ENCODE assay signal across 7 mouse cellular contexts in genomic region chr17:21733049-21733448, GRCm38 (mm10). TPM values are rescaled to one million over a fixed set of nuclear protein-coding genes. Genes with fewer than 3 reads are reported as not detected.
DNase-seq lines count a peak whose midpoint lies in the region; ATAC-seq and TF ChIP-seq lines count a peak whose summit lies in the region.

No protein-coding gene starts in this region.

- no peaks in the 10 kb centered on the region for H3K9me3 ChIP-seq in lung, postnatal 0 days (ENCODE audit: low read length)
- no peaks in the 10 kb centered on the region for H3K9me3 ChIP-seq in forebrain, embryonic 16.5 days (ENCODE audit: control insufficient read depth, low read length)
- no peaks in the 10 kb centered on the region for H3K9me3 ChIP-seq in liver, embryonic 13.5 days (replicated peaks)
- H3K9me3 ChIP-seq in stomach, postnatal 0 days (ENCODE audit: control insufficient read depth, low read length) = no peaks in the 10 kb centered on the region

- no peak for TF ChIP-seq EP300 in lung, postnatal 0 days (IDR thresholded peaks at IDR 0.05)
- no peak for TF ChIP-seq EP300 in stomach, postnatal 0 days (optimal IDR thresholded peaks at IDR 0.05)

- H3K4me1 ChIP-seq in lung, postnatal 0 days (ENCODE audit: insufficient read depth, low read depth, low read length) = no peaks in the 10 kb centered on the region; the same call in 1 of the 2 replicates
- peaks cover 8% of the 10 kb centered on the region for H3K4me1 ChIP-seq in forebrain, embryonic 16.5 days (replicated peaks; ENCODE audit: control insufficient read depth, insufficient read depth, low read length)
- peaks cover 13% of the 10 kb centered on the region for H3K4me1 ChIP-seq in liver, embryonic 13.5 days (replicated peaks)
- no peaks in the 10 kb centered on the region for H3K4me1 ChIP-seq in stomach, postnatal 0 days (replicated peaks; ENCODE audit: control insufficient read depth, insufficient read depth)

- DNase-seq in lung, postnatal 0 days (ENCODE audit: low spot score) = peak; percentile 12
- no peak for DNase-seq in lung, postnatal 4 days
- DNase-seq in liver, embryonic 13.5 days = no peak
- no peak for DNase-seq in stomach, postnatal 0 days (ENCODE audit: low spot score)
- no peak for DNase-seq in thymus, adult 18-20 months
- no peak for DNase-seq in lung, postnatal 10 days

- H3K4me3 ChIP-seq in lung, postnatal 0 days (ENCODE audit: low read depth, low read length) = peak overlapping the region; percentile 73
- peak overlapping the region; percentile 87 for H3K4me3 ChIP-seq in forebrain, embryonic 16.5 days (replicated peaks; ENCODE audit: low read length)
- peak overlapping the region; percentile 80 for H3K4me3 ChIP-seq in liver, embryonic 13.5 days (replicated peaks)
- peak overlapping the region; percentile 75 for H3K4me3 ChIP-seq in stomach, postnatal 0 days (ENCODE audit: low read depth, low read length)

- no peak; the same call in 1 of the 2 replicates for ATAC-seq in lung, postnatal 0 days
- ATAC-seq in forebrain, embryonic 16.5 days = peak; percentile 29
- ATAC-seq in liver, embryonic 13.5 days (ENCODE audit: low read depth) = no peak
- ATAC-seq in stomach, postnatal 0 days (ENCODE audit: low FRiP score, low TSS enrichment) = no peak

- TF ChIP-seq CTCF in lung, postnatal 0 days (IDR thresholded peaks at IDR 0.05) = no peak
- no peak for TF ChIP-seq CTCF in stomach, postnatal 0 days (IDR thresholded peaks at IDR 0.05; ENCODE audit: low read depth)

- H3K36me3 ChIP-seq in lung, postnatal 0 days (ENCODE audit: insufficient read depth, low read length) = peaks cover 3% of the 10 kb centered on the region; the same call in 1 of the 2 replicates
- H3K36me3 ChIP-seq in forebrain, embryonic 16.5 days (ENCODE audit: control insufficient read depth, insufficient read depth) = peaks cover 4% of the 10 kb centered on the region; the same call in 1 of the 2 replicates
- no peaks in the 10 kb centered on the region for H3K36me3 ChIP-seq in liver, embryonic 13.5 days
- no peaks in the 10 kb centered on the region; the same call in 1 of the 2 replicates for H3K36me3 ChIP-seq in stomach, postnatal 0 days (ENCODE audit: control insufficient read depth, insufficient read depth, low read length)

- no peak overlapping the region for H3K9ac ChIP-seq in lung, postnatal 0 days (replicated peaks; ENCODE audit: low read depth)
- H3K9ac ChIP-seq in forebrain, embryonic 16.5 days (replicated peaks; ENCODE audit: low read depth, low read length) = peak overlapping the region; percentile 88
- H3K9ac ChIP-seq in liver, embryonic 13.5 days = peak overlapping the region; percentile 84
- peak overlapping the region; percentile 54 for H3K9ac ChIP-seq in stomach, postnatal 0 days (ENCODE audit: low read length)

- WGBS in lung, postnatal 0 days = 49% methylated on average over 4 of the region's 4 CpGs
- 80% methylated on average over 4 of the region's 4 CpGs for WGBS in forebrain, embryonic 16.5 days
- WGBS in liver, embryonic 13.5 days (ENCODE audit: insufficient replicate concordance) = 70% methylated on average over 4 of the region's 4 CpGs
- 73% methylated on average over 4 of the region's 4 CpGs for WGBS in stomach, postnatal 0 days

- H3K4me2 ChIP-seq in lung, postnatal 0 days (replicated peaks; ENCODE audit: low read depth, low read length) = peak overlapping the region; percentile 60
- peak overlapping the region; percentile 80 for H3K4me2 ChIP-seq in forebrain, embryonic 16.5 days (ENCODE audit: low read length)
- peak overlapping the region; percentile 72 for H3K4me2 ChIP-seq in liver, embryonic 13.5 days
- H3K4me2 ChIP-seq in stomach, postnatal 0 days (replicated peaks; ENCODE audit: low read depth) = peak overlapping the region; percentile 58

- peak overlapping the region; percentile 73 for H3K27ac ChIP-seq in lung, postnatal 0 days (ENCODE audit: low read length)
- H3K27ac ChIP-seq in forebrain, embryonic 16.5 days (ENCODE audit: low read length) = peak overlapping the region; percentile 69
- H3K27ac ChIP-seq in liver, embryonic 13.5 days = peak overlapping the region; percentile 80
- H3K27ac ChIP-seq in stomach, postnatal 0 days (replicated peaks) = peak overlapping the region; percentile 56

- H3K27me3 ChIP-seq in lung, postnatal 0 days (replicated peaks; ENCODE audit: insufficient read depth, low read length) = no peaks in the 10 kb centered on the region
- H3K27me3 ChIP-seq in forebrain, embryonic 16.5 days (replicated peaks; ENCODE audit: control insufficient read depth, insufficient read depth, low read length) = no peaks in the 10 kb centered on the region
- no peaks in the 10 kb centered on the region for H3K27me3 ChIP-seq in liver, embryonic 13.5 days
- H3K27me3 ChIP-seq in stomach, postnatal 0 days (ENCODE audit: control insufficient read depth, insufficient read depth, low read length) = no peaks in the 10 kb centered on the region

RNA-seq across cellular contexts. Expression of gene Zfp229, which starts 2.5 kb away (rescaled TPM):
- 3.5 and 4.6 TPM in 2 replicates for polyA plus RNA-seq in lung, postnatal 0 days (2015; fragmentation: Nextera tagmentation; extraction: Ambion mirVana)
- polyA plus RNA-seq in forebrain, embryonic 16.5 days (2015; fragmentation: Nextera tagmentation; extraction: Ambion mirVana) = 10.5 and 11.1 TPM in 2 replicates
- polyA plus RNA-seq in liver, embryonic 13.5 days (2015; fragmentation: Nextera tagmentation; extraction: Ambion mirVana) = 2.0 and 2.4 TPM in 2 replicates
- 2.5 TPM in 2 replicates for polyA plus RNA-seq in stomach, postnatal 0 days (2015; fragmentation: Nextera tagmentation; extraction: Ambion mirVana)

RNA-seq across cellular contexts. Expression of gene Zfp760, which starts 25.5 kb away (rescaled TPM):
- 6.6 and 6.7 TPM in 2 replicates for polyA plus RNA-seq in lung, postnatal 0 days (2015; fragmentation: Nextera tagmentation; extraction: Ambion mirVana)
- polyA plus RNA-seq in forebrain, embryonic 16.5 days (2015; fragmentation: Nextera tagmentation; extraction: Ambion mirVana) = 19.4 and 21.5 TPM in 2 replicates
- 3.8 and 5.0 TPM in 2 replicates for polyA plus RNA-seq in liver, embryonic 13.5 days (2015; fragmentation: Nextera tagmentation; extraction: Ambion mirVana)
- 2.6 and 2.8 TPM in 2 replicates for polyA plus RNA-seq in stomach, postnatal 0 days (2015; fragmentation: Nextera tagmentation; extraction: Ambion mirVana)

RNA-seq across cellular contexts. Expression of gene Gm10226, which starts 41.4 kb away (rescaled TPM):
- 3.6 and 4.1 TPM in 2 replicates for polyA plus RNA-seq in lung, postnatal 0 days (2015; fragmentation: Nextera tagmentation; extraction: Ambion mirVana)
- polyA plus RNA-seq in forebrain, embryonic 16.5 days (2015; fragmentation: Nextera tagmentation; extraction: Ambion mirVana) = 17.1 and 23.5 TPM in 2 replicates
- polyA plus RNA-seq in liver, embryonic 13.5 days (2015; fragmentation: Nextera tagmentation; extraction: Ambion mirVana) = 3.7 and 4.9 TPM in 2 replicates
- 3.4 and 3.7 TPM in 2 replicates for polyA plus RNA-seq in stomach, postnatal 0 days (2015; fragmentation: Nextera tagmentation; extraction: Ambion mirVana)
